Mouse (Mus musculus) embryonic facial prominence, embryonic 10.5 days (tissue): ENCODE measurements at regions not wholly inside any gene's neighbourhood (a gene's known extent, or its start where the extent isn't known, plus 50 kb on each side); places are given as distances from the start of the nearest gene placed in this dataset.

ENCODE experiments used
- DNase-seq: peaks from one replicate; pipeline ENCODE4 v3.0.0-alpha.2; 2017; ENCODE audit warnings: low spot score
- H3K27ac ChIP-seq: fragments of 300-500 bp; sonication (generic); replicated peaks from 2 replicates; pipeline ENCODE4 v1.5.1; 2016; ENCODE audit warnings: mild to moderate bottlenecking
- H3K27me3 ChIP-seq: fragments of 300-500 bp; sonication (generic); replicated peaks from 2 replicates; pipeline ENCODE4 v1.6.1; 2016; ENCODE audit warnings: low read depth, mild to moderate bottlenecking; ENCODE audit not compliant: poor library complexity, severe bottlenecking
- H3K36me3 ChIP-seq: fragments of 300-500 bp; sonication (generic); replicated peaks from 2 replicates; pipeline ENCODE4 v1.6.1; 2016; ENCODE audit warnings: mild to moderate bottlenecking, moderate library complexity
- H3K4me1 ChIP-seq: fragments of 300-500 bp; sonication (generic); 2 replicates; pipeline ENCODE4 v1.6.1; 2016
- H3K4me3 ChIP-seq: fragments of 300-500 bp; sonication (generic); 2 replicates; pipeline ENCODE4 v1.5.1; 2016; ENCODE audit warnings: mild to moderate bottlenecking, moderate library complexity
- H3K9me3 ChIP-seq: fragments of 300-500 bp; sonication (generic); 2 replicates; pipeline ENCODE4 v1.6.1; 2016; ENCODE audit warnings: mild to moderate bottlenecking
- WGBS: fragments of 180-500 bp; shearing (Covaris S2); methylation state at CpG from one replicate; pipeline ENCODE4 v1.1.7; 2016; 5-methylcytosine and 5-hydroxymethylcytosine counted together

GRCm38 (mm10) chr16:30672776-30673550 lies 73.4 kb downstream of the Fam43a start:
- 71% methylated on average over 15 of the region's 15 CpGs for whole genome bisulfite sequencing
- Histone ChIP-seq H3K4me1 (peaks cover 7% of the 10 kb centered on the region; the same call in 1 of the 2 replicates), H3K9me3 (no peaks in the 10 kb centered on the region), H3K27ac (no peak overlapping the region), H3K4me3 (no peak overlapping the region), H3K36me3 (no peaks in the 10 kb centered on the region), H3K27me3 (no peaks in the 10 kb centered on the region)
- DNase-seq, result no peak

- Histone ChIP-seq H3K27ac (no peak overlapping the region), H3K9me3 (no peaks in the 10 kb centered on the region), H3K36me3 (no peaks in the 10 kb centered on the region), H3K27me3 (no peaks in the 10 kb centered on the region), H3K4me3 (no peak overlapping the region), H3K4me1 (peaks cover 7% of the 10 kb centered on the region; the same call in 1 of the 2 replicates)
- 85% methylated on average over 15 of the region's 15 CpGs for WGBS
- DNase-seq, result no peak
Observed at GRCm38 (mm10) chr16:30673662-30674061, 74.1 kb downstream of the Fam43a start.

GRCm38 (mm10) chr16:30675829-30676228 lies 76.3 kb downstream of the Fam43a start:
- Histone ChIP-seq H3K4me3 (no peak overlapping the region), H3K4me1 (peaks cover 7% of the 10 kb centered on the region; the same call in 1 of the 2 replicates), H3K9me3 (no peaks in the 10 kb centered on the region), H3K27ac (no peak overlapping the region), H3K27me3 (no peaks in the 10 kb centered on the region), H3K36me3 (no peaks in the 10 kb centered on the region)
- DNase-seq, result no peak
- WGBS, result 63% methylated on average over 4 of the region's 4 CpGs

- no peak for DNase-seq
- peaks cover 7% of the 10 kb centered on the region; the same call in 1 of the 2 replicates for H3K4me1 ChIP-seq
- no peaks in the 10 kb centered on the region for H3K9me3 ChIP-seq
- H3K27me3 ChIP-seq, result no peaks in the 10 kb centered on the region
- 85% methylated on average over 4 of the region's 4 CpGs for WGBS
- no peaks in the 10 kb centered on the region for H3K36me3 ChIP-seq
- H3K4me3 ChIP-seq, result no peak overlapping the region
- no peak overlapping the region for H3K27ac ChIP-seq
Observed at GRCm38 (mm10) chr16:30677016-30677415, 77.5 kb downstream of the Fam43a start.

- H3K27me3 ChIP-seq, result no peaks in the 10 kb centered on the region
- H3K4me1 ChIP-seq, result peaks cover 5% of the 10 kb centered on the region; the same call in 1 of the 2 replicates
- no peak for DNase-seq
- no peaks in the 10 kb centered on the region for H3K9me3 ChIP-seq
- WGBS, result 79% methylated on average over 7 of the region's 7 CpGs
- H3K4me3 ChIP-seq, result no peak overlapping the region
- H3K27ac ChIP-seq, result no peak overlapping the region
- H3K36me3 ChIP-seq, result no peaks in the 10 kb centered on the region
Observed at GRCm38 (mm10) chr16:30677896-30678707, 78.6 kb downstream of the Fam43a start.

- Histone ChIP-seq H3K27me3 (no peaks in the 10 kb centered on the region), H3K4me1 (no peaks in the 10 kb centered on the region), H3K4me3 (no peak overlapping the region), H3K9me3 (no peaks in the 10 kb centered on the region), H3K27ac (no peak overlapping the region), H3K36me3 (no peaks in the 10 kb centered on the region)
- no peak for DNase-seq
- WGBS, result 86% methylated on average over 9 of the region's 9 CpGs
Observed at GRCm38 (mm10) chr16:30678708-30679492, 79.4 kb downstream of the Fam43a start.

GRCm38 (mm10) chr16:30679493-30679811 lies 79.9 kb downstream of the Fam43a start:
- no peak overlapping the region for H3K27ac ChIP-seq
- H3K27me3 ChIP-seq, result no peaks in the 10 kb centered on the region
- WGBS, result 89% methylated on average over 3 of the region's 3 CpGs
- no peaks in the 10 kb centered on the region for H3K4me1 ChIP-seq
- no peak for DNase-seq
- H3K9me3 ChIP-seq, result no peaks in the 10 kb centered on the region
- no peaks in the 10 kb centered on the region for H3K36me3 ChIP-seq
- no peak overlapping the region for H3K4me3 ChIP-seq

GRCm38 (mm10) chr16:30681421-30681820 lies 81.9 kb downstream of the Fam43a start:
- H3K36me3 ChIP-seq, result no peaks in the 10 kb centered on the region
- H3K27ac ChIP-seq, result no peak overlapping the region
- no peaks in the 10 kb centered on the region for H3K27me3 ChIP-seq
- WGBS, result 84% methylated on average over 4 of the region's 4 CpGs
- no peaks in the 10 kb centered on the region for H3K4me1 ChIP-seq
- no peaks in the 10 kb centered on the region for H3K9me3 ChIP-seq
- H3K4me3 ChIP-seq, result no peak overlapping the region
- no peak for DNase-seq

- WGBS, result 92% methylated on average over 3 of the region's 3 CpGs
Observed at GRCm38 (mm10) chr16:30683986-30684385, 84.5 kb downstream of the Fam43a start.

GRCm38 (mm10) chr16:30686536-30686935 lies 87.0 kb downstream of the Fam43a start:
- 72% methylated on average over 6 of the region's 6 CpGs for WGBS
- no peaks in the 10 kb centered on the region for H3K27me3 ChIP-seq
- H3K4me1 ChIP-seq, result peaks cover 7% of the 10 kb centered on the region; the same call in 1 of the 2 replicates
- DNase-seq, result no peak
- no peaks in the 10 kb centered on the region for H3K9me3 ChIP-seq
- H3K4me3 ChIP-seq, result no peak overlapping the region
- H3K27ac ChIP-seq, result no peak overlapping the region
- no peaks in the 10 kb centered on the region for H3K36me3 ChIP-seq

More at GRCm38 (mm10) chr16:30683986-30684385, 84.5 kb downstream of the Fam43a start:
- no peak for DNase-seq
- no peaks in the 10 kb centered on the region for H3K27me3 ChIP-seq
- H3K27ac ChIP-seq, result no peak overlapping the region
- no peak overlapping the region for H3K4me3 ChIP-seq
- H3K9me3 ChIP-seq, result no peaks in the 10 kb centered on the region
- peaks cover 7% of the 10 kb centered on the region; the same call in 1 of the 2 replicates for H3K4me1 ChIP-seq
- no peaks in the 10 kb centered on the region for H3K36me3 ChIP-seq

- no peaks in the 10 kb centered on the region for H3K9me3 ChIP-seq
- WGBS, result 86% methylated on average over 6 of the region's 6 CpGs
- no peak overlapping the region for H3K27ac ChIP-seq
- no peak overlapping the region for H3K4me3 ChIP-seq
- no peak for DNase-seq
- no peaks in the 10 kb centered on the region for H3K27me3 ChIP-seq
- peaks cover 10% of the 10 kb centered on the region for H3K4me1 ChIP-seq
- H3K36me3 ChIP-seq, result no peaks in the 10 kb centered on the region
Observed at GRCm38 (mm10) chr16:30687225-30687624, 87.7 kb downstream of the Fam43a start.

GRCm38 (mm10) chr16:30687682-30688081 lies 88.2 kb downstream of the Fam43a start:
- Histone ChIP-seq H3K36me3 (no peaks in the 10 kb centered on the region), H3K27ac (0 out of 2 replicates have a peak overlapping the region, but pooled peaks have one; percentile 14), H3K4me1 (peaks cover 15% of the 10 kb centered on the region), H3K27me3 (no peaks in the 10 kb centered on the region), H3K4me3 (no peak overlapping the region), H3K9me3 (no peaks in the 10 kb centered on the region)
- DNase-seq, result no peak
- 73% methylated on average over 8 of the region's 8 CpGs for WGBS
